Mouse (Mus musculus) lung, postnatal 0 days (tissue): ENCODE measurements at regions not wholly inside any gene's neighbourhood (a gene's known extent, or its start where the extent isn't known, plus 50 kb on each side); places are given as distances from the start of the nearest gene placed in this dataset.

Source experiments
- CTCF ChIP-seq: IDR thresholded peaks from 2 replicates; pipeline ENCODE4 v1.5.1; 2016; ENCODE audit warnings: antibody characterized with exemption, mild to moderate bottlenecking
- EP300 ChIP-seq: IDR thresholded peaks from 2 replicates; pipeline ENCODE4 v1.6.1; 2016; ENCODE audit warnings: antibody characterized with exemption, mild to moderate bottlenecking, control low read depth

DNA sequence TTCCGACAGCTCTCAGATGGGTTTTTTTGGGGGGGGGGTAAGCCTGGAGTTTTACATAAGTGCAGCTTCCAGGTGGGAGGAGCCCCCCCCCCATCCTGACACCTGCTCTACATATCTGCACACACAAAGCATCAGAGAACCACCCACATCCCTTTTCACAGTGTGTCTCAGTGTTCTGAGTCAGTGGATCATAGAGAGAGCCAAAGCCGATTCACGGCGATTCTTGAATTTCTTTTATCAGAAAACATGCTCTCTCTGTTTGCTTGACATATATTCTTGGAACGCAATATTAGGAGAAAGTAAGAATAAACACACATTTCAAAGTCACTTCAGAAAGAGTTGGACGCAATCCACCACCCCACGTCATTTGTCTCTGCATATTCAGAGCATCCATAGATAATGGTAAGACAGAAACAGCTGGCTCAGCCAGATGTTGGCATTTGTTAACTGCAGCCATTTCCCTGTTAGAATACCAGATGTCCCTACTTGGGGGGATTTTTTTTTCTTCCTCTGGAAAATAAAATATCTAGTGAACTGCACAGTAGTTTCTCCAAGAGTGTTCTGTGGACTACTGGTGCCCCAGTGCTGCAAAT is 357.1 kb upstream of the Prox1 start:
- TF ChIP-seq CTCF (no peak), EP300 (no peak)
